Mouse (Mus musculus): ENCODE results near the gene Sec23ip. TPM values are rescaled to one million over a fixed set of nuclear protein-coding genes. Genes with fewer than 3 reads are reported as not detected.
"Not testable (repeated sequence)": the region's sequence is repeated elsewhere in the genome, so short reads cannot be mapped to it uniquely, and the experiment has no call there.

The Sec23ip gene
- 10 to 100 TPM; 34.9 to 39.3 TPM for total RNA-seq (2021)
- long read RNA-seq, experiment 1, full-length matches to known transcripts = 11 of 28 reads
- long read RNA-seq, experiment 1, partial matches to known transcripts = 0 of 28 reads
- long read RNA-seq, experiment 1, other reads (novel, unspliced or antisense) = 17 of 28 reads
- long read RNA-seq, experiment 2, full-length matches to known transcripts = 14 of 31 reads
- long read RNA-seq, experiment 2, partial matches to known transcripts = 7 of 31 reads
- long read RNA-seq, experiment 2, other reads (novel, unspliced or antisense) = 10 of 31 reads

- intact Hi-C loops (cut with DNase I) = no loop called here
- DNase-seq (ENCODE audit: low spot score in 2 of 2) = peak; percentile 99
Measured at GRCm38 (mm10) chr7:128744684-128745485, at the start of gene Sec23ip. Gene Sec23ip, plus strand, starts transcription at chr7:128744943.

- intact Hi-C loops (cut with DNase I) = loop anchor here (5.0 kb wide), 1 partner anchor 463 kb away; the partner anchor contains the start of genes 9130023H24Rik and Armc5
- DNase-seq (ENCODE audit: low spot score in 2 of 2) = not testable (repeated sequence)
Measured at GRCm38 (mm10) chr7:128699959-128700358, 44.8 kb upstream of the Sec23ip start.

GRCm38 (mm10) chr7:128705735-128706134 lies 39.0 kb upstream of the Sec23ip start:
- peak; percentile 74 to 77 for DNase-seq (ENCODE audit: low spot score in 2 of 2)
- intact Hi-C loops (cut with DNase I) = loop anchor here (5.0 kb wide), 2 partner anchors 348 to 458 kb away; partner anchors contain the start of gene Tgfb1i1

GRCm38 (mm10) chr7:128717991-128718390 lies 26.8 kb upstream of the Sec23ip start:
- no peak for DNase-seq (ENCODE audit: low spot score in 2 of 2)
- intact Hi-C loops (cut with DNase I) = no loop called here

- DNase-seq (ENCODE audit: low spot score in 2 of 2) = peak; percentile 82 to 95
- intact Hi-C loops (cut with DNase I) = no loop called here
Measured at GRCm38 (mm10) chr7:128724761-128725160, 20.0 kb upstream of the Sec23ip start.

GRCm38 (mm10) chr7:128725189-128725588 lies 19.6 kb upstream of the Sec23ip start:
- DNase-seq (ENCODE audit: low spot score in 2 of 2) = no peak
- intact Hi-C loops (cut with DNase I) = no loop called here

- DNase-seq (ENCODE audit: low spot score in 2 of 2) = no peak
- intact Hi-C loops (cut with DNase I) = no loop called here
Measured at GRCm38 (mm10) chr7:128726999-128727398, 17.7 kb upstream of the Sec23ip start.

- intact Hi-C loops (cut with DNase I) = no loop called here
- no peak for DNase-seq (ENCODE audit: low spot score in 2 of 2)
Measured at GRCm38 (mm10) chr7:128727701-128728100, 17.0 kb upstream of the Sec23ip start.

GRCm38 (mm10) chr7:128728738-128729137 lies 16.0 kb upstream of the Sec23ip start:
- intact Hi-C loops (cut with DNase I) = no loop called here
- no peak for DNase-seq (ENCODE audit: low spot score in 2 of 2)

GRCm38 (mm10) chr7:128731585-128731984 lies 13.2 kb upstream of the Sec23ip start:
- intact Hi-C loops (cut with DNase I) = no loop called here

GRCm38 (mm10) chr7:128738041-128738440 lies 6.7 kb upstream of the Sec23ip start:
- intact Hi-C loops (cut with DNase I) = no loop called here
- no peak for DNase-seq (ENCODE audit: low spot score in 2 of 2)

More at GRCm38 (mm10) chr7:128731585-128731984, 13.2 kb upstream of the Sec23ip start:
- no peak for DNase-seq (ENCODE audit: low spot score in 2 of 2)

GRCm38 (mm10) chr7:128739116-128739461 lies 5.7 kb upstream of the Sec23ip start:
- no peak for DNase-seq (ENCODE audit: low spot score in 2 of 2)
- intact Hi-C loops (cut with DNase I) = no loop called here

GRCm38 (mm10) chr7:128739462-128740277 lies 5.1 kb upstream of the Sec23ip start:
- intact Hi-C loops (cut with DNase I) = no loop called here
- DNase-seq (ENCODE audit: low spot score in 2 of 2) = peak in 1 of 2 experiments; percentile 34

GRCm38 (mm10) chr7:128740334-128740733 lies 4.4 kb upstream of the Sec23ip start, which contains the start of gene Mcmbp:
Gene Mcmbp, minus strand, starts transcription at chr7:128740495.
- DNase-seq (ENCODE audit: low spot score in 2 of 2) = peak; percentile 95 to 97
- intact Hi-C loops (cut with DNase I) = no loop called here

GRCm38 (mm10) chr7:128743898-128744297 lies 845 bp upstream of the Sec23ip start:
- no peak for DNase-seq (ENCODE audit: low spot score in 2 of 2)
- intact Hi-C loops (cut with DNase I) = no loop called here

GRCm38 (mm10) chr7:128746151-128746550 lies 1.4 kb downstream of the Sec23ip start:
- no peak for DNase-seq (ENCODE audit: low spot score in 2 of 2)
- intact Hi-C loops (cut with DNase I) = no loop called here

- intact Hi-C loops (cut with DNase I) = no loop called here
- peak; percentile 27 to 44 for DNase-seq (ENCODE audit: low spot score in 2 of 2)
Measured at GRCm38 (mm10) chr7:128748758-128749157, 4.0 kb downstream of the Sec23ip start.

GRCm38 (mm10) chr7:128750296-128750695 lies 5.6 kb downstream of the Sec23ip start:
- intact Hi-C loops (cut with DNase I) = no loop called here
- no peak for DNase-seq (ENCODE audit: low spot score in 2 of 2)

- intact Hi-C loops (cut with DNase I) = no loop called here
Measured at GRCm38 (mm10) chr7:128752012-128752411, 7.3 kb downstream of the Sec23ip start.

GRCm38 (mm10) chr7:128755396-128755795 lies 10.7 kb downstream of the Sec23ip start:
- intact Hi-C loops (cut with DNase I) = no loop called here
- no peak for DNase-seq (ENCODE audit: low spot score in 2 of 2)

More at GRCm38 (mm10) chr7:128752012-128752411, 7.3 kb downstream of the Sec23ip start:
- DNase-seq (ENCODE audit: low spot score in 2 of 2) = no peak
